Mouse (Mus musculus): ENCODE measurements around the gene Frmd4a.
"Not testable (repeated sequence)": the region's sequence is repeated elsewhere in the genome, so short reads cannot be mapped to it uniquely, and the experiment has no call there.

Gene Frmd4a

DNA sequence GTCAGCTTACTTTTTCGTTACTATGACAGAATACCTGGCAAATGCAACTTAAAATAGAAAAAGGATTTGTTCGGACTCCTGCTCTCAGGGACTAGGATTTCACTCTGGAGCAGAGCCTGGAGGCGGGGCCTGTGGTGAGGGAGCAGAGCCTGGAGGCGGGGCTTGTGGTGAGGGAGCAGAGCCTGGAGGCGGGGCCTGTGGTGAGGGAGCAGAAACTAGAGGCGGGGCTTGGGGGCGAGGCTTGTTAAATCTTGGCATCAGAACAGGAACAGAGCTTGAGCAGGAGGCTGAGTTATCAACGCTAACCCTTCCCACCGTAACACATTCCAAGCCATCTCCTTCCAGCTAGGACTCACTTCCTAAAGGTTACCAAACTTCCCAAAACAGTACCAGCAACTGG is 575.9 kb downstream of the Frmd4a start:
- DNase-seq: peak; percentile 83 to 85

DNA sequence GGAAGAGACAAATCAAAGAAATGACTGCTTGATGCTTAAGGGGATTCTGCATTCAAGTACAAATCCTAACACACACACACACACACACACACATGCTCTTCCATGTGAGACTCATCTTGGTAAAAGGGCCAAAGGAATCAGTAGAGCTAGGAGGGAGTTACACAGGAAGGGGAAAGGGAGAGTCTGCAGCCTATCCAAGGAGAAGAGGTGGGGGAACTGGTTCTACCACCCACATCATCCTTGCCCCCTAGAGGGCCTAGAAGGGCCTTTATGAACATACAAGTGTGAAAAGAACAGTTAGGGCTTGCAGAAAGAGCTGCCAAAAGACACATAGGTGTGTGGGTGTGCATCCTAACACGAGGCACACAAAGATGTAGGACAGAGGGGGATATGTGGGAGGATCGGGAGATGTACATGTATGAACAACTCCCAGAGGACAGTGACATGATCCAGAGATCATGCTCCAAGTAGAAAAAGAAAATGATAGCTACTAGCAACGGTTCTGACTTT is 576.4 kb downstream of the Frmd4a start:
- DNase-seq: no peak

DNA sequence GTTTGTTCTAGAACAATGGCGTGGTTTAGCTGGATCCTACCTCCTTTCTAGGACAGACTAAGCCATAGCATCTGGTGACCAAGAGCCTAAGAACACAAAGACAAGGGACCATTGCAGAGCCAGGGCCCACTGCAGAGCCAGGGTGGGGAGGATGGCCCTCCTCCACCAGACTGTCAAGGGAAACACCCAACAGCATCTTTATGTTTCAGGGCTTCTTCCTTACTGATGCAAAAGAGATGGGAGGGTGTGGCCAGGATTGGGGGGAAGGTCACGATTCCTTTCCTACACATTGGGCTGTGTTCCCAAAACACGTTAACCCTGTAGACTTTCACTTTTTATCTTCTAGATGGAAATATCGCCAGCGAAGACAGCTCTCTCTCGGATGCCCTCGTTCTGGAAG is 579.5 kb downstream of the Frmd4a start:
- no peak for DNase-seq

DNA sequence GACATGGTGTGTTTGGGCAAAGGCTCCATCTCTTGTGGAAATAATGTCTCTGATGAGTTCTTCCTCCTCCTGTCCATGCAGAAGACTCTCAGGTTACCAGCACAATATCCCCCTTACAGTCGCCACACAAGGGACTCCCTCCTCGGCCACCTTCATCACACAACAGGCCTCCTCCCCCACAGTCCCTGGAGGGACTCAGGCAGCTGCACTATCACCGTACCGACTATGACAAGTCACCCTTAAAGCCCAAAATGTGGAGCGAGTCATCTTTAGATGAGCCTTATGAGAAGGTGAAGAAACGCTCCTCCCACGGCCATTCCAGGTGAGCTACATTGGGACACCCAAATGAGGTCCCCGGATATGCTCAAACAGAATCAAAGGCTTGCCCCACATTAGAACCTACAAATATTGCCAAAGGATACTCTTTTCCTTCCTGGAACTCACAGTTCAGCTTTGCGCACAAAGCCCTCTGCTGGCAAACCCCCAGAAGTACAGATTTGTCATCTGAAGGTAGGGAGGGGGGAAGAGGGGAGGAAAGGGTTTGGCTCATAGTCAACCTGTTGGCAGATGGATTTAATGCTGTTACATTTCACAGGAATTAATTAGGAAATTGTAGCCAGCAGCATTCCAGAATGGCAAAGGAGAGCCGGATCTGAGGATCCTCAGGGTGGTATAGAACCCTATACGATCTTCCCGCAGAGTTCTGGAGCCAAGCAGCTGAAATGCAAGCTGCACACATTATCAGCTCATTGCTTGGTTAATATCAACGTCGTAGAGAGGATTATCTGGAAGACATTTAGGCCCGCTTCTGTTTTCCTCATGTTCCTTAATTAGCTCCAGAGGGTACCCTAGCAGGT is 583.7 kb downstream of the Frmd4a start:
- peak; percentile 66 to 81 for DNase-seq

DNA sequence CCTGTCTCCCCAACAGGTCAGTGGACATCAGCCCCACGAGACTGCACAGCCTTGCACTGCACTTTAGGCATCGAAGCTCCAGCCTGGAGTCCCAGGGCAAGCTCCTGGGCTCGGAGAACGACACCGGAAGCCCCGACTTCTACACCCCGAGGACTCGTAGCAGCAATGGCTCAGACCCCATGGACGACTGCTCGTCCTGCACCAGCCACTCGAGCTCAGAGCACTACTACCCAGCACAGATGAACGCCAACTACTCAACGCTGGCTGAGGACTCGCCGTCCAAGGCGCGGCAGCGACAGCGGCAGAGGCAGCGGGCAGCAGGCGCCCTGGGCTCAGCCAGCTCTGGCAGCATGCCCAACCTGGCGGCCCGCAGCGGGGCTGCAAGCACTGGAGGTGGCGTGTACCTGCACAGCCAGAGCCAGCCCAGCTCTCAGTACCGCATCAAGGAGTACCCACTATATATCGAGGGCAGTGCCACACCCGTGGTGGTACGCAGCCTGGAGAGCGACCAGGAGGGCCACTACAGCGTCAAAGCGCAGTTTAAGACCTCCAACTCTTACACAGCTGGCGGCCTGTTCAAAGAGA is 585.9 kb downstream of the Frmd4a start:
- peak; percentile 39 to 60 for DNase-seq

DNA sequence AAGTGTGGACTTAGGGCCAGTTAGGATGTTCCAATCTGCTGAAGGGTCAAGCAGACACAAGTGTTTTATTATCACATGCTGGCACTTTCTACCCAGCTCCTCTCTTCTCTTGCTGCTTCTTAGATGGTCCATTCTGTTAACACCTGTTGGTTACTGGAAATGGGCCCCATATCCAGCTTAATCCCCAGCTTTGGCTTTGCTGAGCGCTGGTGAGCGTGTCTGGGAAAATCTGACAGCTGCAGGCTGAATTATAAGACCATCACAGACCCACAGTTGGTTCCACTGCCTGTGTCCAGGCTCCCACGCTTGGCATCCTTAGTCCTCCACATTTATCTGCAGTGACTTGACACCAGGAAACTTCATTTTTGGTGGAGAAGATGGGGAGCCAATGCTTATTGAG is 589.0 kb downstream of the Frmd4a start:
- no peak for DNase-seq

DNA sequence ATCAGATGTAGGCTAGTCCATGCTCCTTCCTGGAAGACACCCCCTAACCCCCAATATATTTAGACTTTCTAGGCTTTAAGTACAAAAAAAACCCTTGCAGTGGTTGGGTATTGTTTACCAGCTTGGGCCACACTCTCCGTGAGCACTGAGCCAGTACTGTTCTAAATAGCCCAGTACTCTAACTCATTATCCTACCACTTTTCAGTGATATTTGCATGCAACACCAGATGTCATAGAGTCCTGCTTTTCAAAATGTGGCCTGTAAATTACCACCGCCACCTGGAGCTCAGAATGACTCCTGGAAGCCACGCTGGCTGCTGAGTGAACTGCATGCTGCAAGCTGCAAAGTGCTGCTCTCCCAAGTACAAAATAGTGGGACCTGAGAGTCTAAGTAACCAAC is 590.7 kb downstream of the Frmd4a start:
- DNase-seq: no peak

DNA sequence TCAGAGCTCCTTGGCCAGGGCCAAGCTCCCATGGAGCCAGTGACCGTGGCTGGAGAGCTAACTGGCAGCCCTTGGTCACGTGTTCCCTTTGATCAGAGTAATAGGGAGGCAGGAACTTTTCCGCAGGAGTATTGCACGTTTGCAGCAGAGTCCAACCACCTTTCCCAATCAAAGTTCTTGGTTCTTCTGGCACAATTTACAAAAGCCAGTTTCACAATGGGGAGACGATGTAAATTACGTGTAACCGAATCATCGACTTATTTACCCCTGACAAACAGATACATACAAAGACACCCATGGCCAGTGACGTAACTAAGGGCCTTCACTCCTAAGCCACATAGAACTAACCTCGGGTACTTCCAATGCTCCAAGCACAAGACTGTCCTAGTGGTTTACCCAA is 591.9 kb downstream of the Frmd4a start:
- DNase-seq: no peak

DNA sequence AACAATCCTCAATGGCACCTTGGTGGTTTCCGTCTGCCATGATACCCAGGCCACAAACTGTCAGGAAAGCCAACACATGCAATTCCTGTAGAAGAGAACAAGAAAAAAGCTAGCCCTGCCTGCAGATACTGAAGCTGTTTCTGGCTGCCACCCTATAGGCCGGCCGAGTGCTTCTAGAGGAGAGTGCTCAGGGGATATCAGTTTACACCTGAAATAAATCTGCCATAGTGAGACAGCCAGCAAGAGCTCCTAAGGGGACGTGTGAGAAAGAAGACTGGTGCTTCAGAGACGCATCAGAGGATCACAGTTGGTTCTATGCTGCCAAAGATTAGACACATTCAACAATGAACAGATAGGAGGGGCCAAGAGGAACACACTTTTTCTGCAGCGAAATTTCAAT is 593.8 kb downstream of the Frmd4a start:
- DNase-seq: no peak

DNA sequence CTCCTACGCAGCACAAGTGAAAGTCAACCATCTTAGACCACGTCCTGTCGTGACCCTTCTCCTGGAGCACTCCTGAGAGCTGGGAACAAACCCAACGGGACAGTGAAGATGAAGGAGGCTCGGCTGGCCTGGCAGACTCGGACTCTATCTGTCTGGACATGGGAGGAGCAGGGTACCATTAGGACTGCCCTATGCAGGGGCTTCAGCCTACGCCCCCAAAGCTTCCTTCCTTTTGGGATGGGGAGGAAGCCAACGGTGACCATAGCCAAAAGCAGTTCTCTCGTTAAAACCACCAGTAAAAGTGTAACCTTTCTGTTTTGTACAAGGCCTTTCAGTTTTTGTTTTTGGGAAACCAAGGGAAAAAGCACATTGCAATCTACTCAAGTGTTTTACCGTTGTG is 594.2 kb downstream of the Frmd4a start:
- DNase-seq: no peak

DNA sequence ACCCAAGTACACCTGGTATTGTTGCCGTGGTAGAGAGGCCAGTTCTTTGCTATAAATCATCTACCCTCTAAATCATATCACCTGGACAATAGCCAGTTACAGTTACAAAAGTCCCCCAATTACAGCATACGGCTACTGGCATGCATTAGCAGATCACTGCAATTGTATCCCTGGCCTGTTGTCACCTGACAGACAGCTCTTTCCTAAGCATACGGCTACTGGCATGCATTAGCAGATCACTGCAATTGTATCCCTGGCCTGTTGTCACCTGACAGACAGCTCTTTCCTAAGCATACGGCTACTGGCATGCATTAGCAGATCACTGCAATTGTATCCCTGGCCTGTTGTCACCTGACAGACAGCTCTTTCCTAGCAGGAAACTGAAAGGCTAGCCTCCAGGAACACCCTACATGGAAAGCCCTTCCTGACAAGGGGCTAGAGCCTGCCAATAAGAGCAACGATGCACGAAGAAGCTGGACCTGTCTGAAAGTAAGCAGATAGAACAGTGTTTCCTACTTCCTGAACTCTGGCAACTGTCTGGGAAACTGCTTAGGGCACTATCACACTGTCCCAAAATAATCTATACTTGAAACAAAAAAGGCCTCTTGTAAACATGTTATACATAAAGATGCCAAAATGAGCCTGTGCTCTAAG is 596.9 kb downstream of the Frmd4a start:
- not testable (repeated sequence) for DNase-seq

DNA sequence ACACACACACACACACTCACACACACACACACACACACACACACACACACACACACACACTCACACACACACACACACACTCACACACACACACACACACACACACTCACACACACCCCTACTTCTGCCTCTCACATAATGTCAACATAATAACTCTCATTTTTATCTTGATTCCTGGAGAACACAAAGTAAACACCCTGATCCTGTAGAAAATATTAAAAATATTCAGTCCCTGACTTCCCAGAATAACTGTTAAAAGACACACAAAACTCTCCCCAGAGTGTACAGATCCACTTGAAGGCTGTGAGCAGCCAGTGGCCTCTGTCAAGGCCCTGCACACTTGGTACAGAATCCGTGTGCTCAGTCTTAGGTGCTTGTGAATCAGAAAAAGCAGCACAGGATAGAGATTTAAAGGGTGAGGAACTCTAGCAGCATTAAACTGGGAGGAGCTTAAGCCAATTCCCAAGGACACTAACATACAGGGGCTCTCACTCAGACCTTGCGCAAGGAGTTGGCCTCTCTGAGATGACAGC is 597.6 kb downstream of the Frmd4a start:
- no peak for DNase-seq

DNA sequence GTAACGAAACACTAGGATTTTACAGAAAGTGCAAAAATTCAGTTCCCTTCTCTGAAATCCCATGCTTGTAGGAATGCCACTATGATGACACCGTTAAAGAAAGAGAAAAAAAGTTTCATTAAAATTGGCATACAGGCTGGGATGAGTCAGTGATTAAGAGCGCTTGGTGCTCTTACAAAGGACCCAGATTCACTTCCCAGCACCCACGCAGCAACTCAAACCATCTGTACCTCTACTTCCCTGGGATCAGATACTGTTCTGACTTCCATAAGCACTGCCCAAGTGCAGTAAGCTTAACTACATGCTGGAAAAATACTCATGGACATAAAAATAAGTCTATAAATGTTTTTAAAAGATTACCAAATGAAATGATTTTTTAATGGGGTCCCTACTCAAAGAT is 599.5 kb downstream of the Frmd4a start:
- no peak for DNase-seq

DNA sequence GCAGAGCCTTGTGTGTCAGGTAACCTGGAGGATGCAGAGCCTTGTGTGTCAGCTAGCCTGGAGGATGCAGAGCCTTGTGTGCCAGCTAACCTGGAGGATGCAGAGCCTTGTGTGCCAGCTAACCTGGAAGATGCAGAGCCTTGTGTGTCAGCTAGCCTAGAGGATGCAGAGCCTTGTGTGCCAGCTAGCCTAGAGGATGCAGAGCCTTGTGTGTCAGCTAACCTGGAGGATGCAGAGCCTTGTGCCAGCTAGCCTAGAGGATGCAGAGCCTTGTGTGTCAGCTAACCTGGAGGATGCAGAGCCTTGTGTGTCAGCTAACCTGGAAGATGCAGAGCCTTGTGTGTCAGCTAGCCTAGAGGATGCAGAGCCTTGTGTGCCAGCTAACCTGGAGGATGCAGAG is 601.6 kb downstream of the Frmd4a start:
- not testable (repeated sequence) for DNase-seq

DNA sequence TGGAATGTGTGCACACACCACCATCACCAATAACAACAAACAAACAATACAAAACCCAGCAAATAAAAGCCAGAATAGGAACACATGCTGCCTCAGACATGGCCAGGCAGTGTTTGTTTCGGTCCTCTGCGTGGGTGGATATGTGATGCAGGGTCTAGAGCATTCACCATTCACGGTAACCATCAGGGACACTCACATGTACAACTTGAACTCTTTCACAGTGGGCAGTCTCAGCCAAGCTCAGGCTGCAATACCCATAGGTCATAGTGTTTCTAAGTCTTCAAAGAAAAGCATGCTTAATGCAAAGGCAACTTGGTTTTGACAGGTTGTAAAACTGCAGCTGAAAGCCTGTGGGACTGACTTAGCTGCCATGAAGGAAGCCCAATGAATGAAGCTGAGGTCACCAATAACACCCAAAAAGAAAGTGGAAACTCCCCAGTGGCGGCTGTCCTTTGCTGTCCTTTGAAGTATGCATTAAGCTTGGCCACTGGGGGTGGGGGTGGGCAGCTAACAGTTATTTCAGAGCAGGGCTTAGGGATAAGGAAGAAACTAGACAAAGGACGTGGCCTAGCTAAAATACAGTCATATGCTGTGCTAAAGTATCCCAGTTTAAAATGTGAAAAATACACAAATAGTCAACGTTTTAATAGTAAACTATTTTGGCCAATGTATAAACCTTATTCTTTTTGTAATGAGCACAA is 602.5 kb downstream of the Frmd4a start:
- no peak for DNase-seq

DNA sequence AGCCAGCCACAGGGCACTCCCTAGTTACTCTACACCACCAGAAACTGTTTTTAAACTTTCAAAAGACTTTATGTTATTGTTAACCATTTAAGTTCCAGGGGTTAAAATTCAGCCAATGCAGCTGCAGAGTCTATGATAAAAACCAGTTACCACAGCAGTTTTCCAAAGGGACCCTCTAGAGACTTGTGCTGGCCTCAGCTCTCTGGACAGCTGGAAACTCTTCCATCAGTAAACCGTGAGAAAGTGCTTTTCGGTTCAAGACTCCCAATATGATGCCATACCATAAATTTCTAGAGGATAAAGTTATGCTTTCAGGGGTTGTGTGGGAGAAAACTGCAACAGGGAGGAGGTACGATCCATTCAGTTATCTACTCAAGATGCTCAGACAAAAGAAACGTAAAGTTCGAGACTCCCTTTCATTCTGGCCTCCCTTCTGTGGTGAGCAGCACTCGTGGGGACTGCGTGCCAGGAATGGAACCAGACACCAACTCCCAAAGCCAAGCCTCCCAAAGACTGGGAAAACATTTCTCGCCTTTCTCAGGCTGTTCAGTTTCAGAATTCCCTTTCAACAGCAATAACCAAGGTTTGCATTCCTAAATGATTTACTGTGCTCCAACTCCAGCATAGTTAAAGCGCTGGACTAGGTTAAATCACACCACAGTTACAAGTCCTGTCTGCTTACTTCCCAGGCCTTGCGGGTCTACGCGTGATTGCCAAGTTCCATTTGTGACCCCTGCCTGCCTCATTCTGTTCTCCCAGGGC is 603.3 kb downstream of the Frmd4a start:
- DNase-seq: no peak

DNA sequence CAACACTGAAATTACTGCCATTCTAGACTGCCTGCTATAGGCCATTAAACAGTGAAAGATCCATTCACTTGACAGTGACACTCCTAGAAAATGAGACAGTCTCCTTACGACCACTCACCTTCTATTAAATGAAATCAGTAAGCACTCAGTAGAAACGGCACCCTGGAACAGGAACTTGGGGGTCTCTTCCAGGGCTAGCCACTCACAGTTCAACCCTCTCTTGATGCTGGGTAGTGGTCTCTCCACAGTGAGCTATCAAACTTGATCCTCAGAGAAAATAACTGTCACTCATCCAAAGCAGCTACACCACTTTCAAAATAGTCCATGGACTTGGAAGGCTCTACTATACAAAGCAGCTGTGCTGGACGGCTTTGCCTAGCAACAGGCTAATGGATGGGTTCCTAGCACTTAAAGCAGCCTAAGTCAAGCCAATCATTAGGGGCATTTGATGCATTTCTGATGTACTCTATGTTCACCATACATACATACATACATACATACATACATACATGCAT is 604.0 kb downstream of the Frmd4a start:
- no peak for DNase-seq

DNA sequence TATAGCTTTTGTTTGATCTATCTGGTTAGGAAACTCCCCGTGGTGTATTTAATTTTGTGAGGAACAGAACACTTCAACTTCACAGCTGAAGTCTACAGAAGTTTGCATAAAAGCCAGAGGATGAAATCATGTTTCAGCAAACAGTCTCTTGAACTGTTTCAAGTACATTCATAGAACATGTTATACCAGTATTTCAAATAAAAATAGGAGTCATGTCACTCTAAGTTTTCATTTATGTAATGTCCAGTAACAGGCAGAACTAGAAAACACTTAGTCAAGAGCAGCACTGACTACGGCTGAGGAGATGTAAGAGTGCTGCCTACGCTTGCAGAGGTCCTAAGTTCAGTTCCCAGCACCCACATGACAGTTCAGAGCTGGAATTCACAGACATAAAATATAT is 609.4 kb downstream of the Frmd4a start:
- DNase-seq: no peak

DNA sequence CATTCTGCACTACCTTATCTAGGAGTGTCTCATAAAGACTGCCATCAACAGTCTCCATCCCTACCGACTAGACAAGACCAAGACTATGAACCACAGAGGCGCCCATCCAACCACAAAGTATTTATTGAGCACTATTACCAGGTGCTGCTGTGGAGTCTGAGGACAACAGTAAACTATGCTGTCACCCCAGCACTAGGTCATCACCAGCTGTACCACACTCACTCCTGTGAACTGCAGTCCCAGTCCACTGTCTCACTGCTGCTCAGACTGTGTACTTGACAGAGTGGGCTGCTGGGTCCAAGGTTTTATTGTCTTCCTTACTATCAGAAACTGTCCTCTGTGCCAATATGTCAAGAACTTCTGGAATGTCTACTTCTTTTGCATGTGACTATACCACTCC is 611.4 kb downstream of the Frmd4a start:
- no peak for DNase-seq

DNA sequence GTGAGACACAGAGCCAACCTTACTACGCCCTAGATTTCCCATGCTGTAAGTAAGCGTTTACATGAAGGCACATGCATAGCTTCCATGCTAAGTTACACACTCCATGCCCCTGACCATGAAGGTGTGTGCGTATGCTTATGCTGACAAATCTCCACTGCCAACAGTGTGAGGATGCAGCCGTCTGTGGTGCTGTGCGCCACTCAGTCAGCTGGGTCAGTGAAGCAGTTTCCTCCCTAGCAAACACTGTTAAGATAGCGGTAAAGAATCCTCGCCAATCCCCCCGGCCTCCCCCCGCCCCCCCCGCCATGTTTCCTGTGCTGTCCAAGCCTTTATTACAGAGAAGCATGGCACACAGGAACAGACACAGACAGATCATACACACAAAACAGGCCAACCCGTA is 612.0 kb downstream of the Frmd4a start:
- no peak for DNase-seq

DNA sequence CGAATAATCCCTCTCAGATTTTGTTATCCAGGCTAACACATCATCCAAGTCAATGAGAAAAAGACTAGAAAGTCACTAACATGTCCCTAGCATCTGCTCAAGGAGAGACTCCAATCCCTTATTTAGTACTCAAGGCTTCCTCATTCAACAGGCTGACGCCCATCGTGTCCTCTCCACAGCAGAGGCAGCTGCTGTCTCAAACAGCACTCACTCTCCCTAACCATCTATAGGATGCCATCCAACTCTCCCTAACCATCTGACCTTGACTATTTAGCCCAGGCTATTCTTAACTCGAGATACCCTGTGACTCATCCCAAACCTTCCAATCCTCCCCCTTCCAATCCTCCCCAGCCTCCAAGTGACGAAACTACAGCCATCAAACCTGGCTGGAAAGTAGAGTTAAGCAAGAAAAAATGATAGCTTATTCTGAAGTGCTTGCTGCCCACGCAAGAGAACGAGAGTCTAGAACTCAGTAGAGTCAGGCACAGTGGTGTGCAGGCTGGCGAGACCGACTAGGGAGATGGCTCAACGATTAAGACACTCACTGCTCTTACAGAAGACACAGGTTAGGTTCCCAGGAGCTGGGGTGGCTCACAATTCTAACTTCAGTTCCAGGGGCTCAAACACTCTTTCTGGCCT is 612.8 kb downstream of the Frmd4a start:
- DNase-seq: no peak

DNA sequence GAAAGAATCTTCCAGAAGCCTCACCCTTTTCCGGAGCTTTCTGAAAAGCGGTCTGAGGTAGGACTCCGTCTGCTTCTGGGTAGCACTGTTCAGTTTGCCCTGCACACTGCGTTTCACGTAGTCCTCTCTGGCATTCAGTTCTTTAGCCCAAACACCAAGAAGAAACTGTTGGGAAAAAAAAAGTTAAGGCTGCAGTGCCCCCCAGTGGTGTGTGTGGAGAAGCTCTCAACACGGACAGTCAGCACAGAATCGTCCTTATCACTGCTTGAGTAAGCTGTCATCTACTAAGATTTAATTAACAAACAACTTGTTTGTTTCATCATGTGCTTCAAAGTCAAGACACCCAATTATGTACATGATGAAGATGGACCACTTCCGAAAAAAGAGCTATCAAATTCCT is 618.3 kb downstream of the Frmd4a start:
- DNase-seq: no peak

Measured in lung, postnatal 4 days (tissue).